Mouse (Mus musculus): ENCODE data around the gene Uox. TPM values are rescaled to one million over a fixed set of nuclear protein-coding genes. Genes with fewer than 3 reads are reported as not detected.
A peak's percentile ranks its signal among the peaks of the same experiment; 100 is the strongest.

The Uox gene
- total and polyA plus RNA-seq, 2 experiments from 2014 or later: 0.16 to 0.20 TPM

GRCm38 (mm10) chr3:146632506-146632905 is 62.3 kb downstream of the Uox start:
- Histone ChIP-seq H3K27ac (no peak overlapping the region), H3K9me3 (ENCODE audit: low read length) (no peaks in the 10 kb centered on the region), H3K9ac (replicated peaks; ENCODE audit: low read length) (no peak overlapping the region), H3K4me2 (ENCODE audit: low read depth, low read length) (no peak overlapping the region), H3K27me3 (ENCODE audit: insufficient read depth, low read length) (no peaks in the 10 kb centered on the region), H3K4me3 (ENCODE audit: low read length) (no peak overlapping the region), H3K4me1 (ENCODE audit: insufficient read depth, low read length) (no peaks in the 10 kb centered on the region), H3K36me3 (ENCODE audit: insufficient read depth, low read length) (no peaks in the 10 kb centered on the region)
- ATAC-seq (no peak), DNase-seq (ENCODE audit: low spot score) (no peak)
- 94% methylated on average over 5 of the region's 5 CpGs for WGBS
- no peak for TF ChIP-seq CTCF (IDR thresholded peaks at IDR 0.05; ENCODE audit: low read depth)

- 31% methylated on average over 4 of the region's 4 CpGs for WGBS
- DNase-seq (ENCODE audit: low spot score) (peak; percentile 59), ATAC-seq (peak; percentile 63)
- no peaks in the 10 kb centered on the region for H3K4me1 ChIP-seq (ENCODE audit: insufficient read depth, low read length)
- no peak overlapping the region for H3K4me2 ChIP-seq (ENCODE audit: low read depth, low read length)
- 0 out of 2 replicates have a peak, but pooled peaks have one; percentile 4 for TF ChIP-seq CTCF (IDR thresholded peaks at IDR 0.05; ENCODE audit: low read depth)
- H3K9ac ChIP-seq (replicated peaks; ENCODE audit: low read length): no peak overlapping the region
- no peaks in the 10 kb centered on the region for H3K27me3 ChIP-seq (ENCODE audit: insufficient read depth, low read length)
- no peaks in the 10 kb centered on the region for H3K36me3 ChIP-seq (ENCODE audit: insufficient read depth, low read length)
- no peak overlapping the region for H3K27ac ChIP-seq
- no peak overlapping the region for H3K4me3 ChIP-seq (ENCODE audit: low read length)
- no peaks in the 10 kb centered on the region for H3K9me3 ChIP-seq (ENCODE audit: low read length)
Observed at GRCm38 (mm10) chr3:146641818-146642427, 71.7 kb downstream of the Uox start.

GRCm38 (mm10) chr3:146649311-146649894 is 79.2 kb downstream of the Uox start:
- Histone ChIP-seq H3K27ac (no peak overlapping the region), H3K4me2 (ENCODE audit: low read depth, low read length) (no peak overlapping the region), H3K36me3 (ENCODE audit: insufficient read depth, low read length) (no peaks in the 10 kb centered on the region), H3K4me1 (ENCODE audit: insufficient read depth, low read length) (no peaks in the 10 kb centered on the region), H3K9me3 (ENCODE audit: low read length) (no peaks in the 10 kb centered on the region), H3K4me3 (ENCODE audit: low read length) (no peak overlapping the region), H3K9ac (replicated peaks; ENCODE audit: low read length) (no peak overlapping the region), H3K27me3 (ENCODE audit: insufficient read depth, low read length) (no peaks in the 10 kb centered on the region)
- DNase-seq (ENCODE audit: low spot score): no peak
- ATAC-seq: no peak
- WGBS: 74% methylated on average over 10 of the region's 10 CpGs
- TF ChIP-seq CTCF (IDR thresholded peaks at IDR 0.05; ENCODE audit: low read depth): no peak

- no peak overlapping the region for H3K4me2 ChIP-seq (ENCODE audit: low read depth, low read length)
- ATAC-seq (no peak), DNase-seq (ENCODE audit: low spot score) (no peak)
- TF ChIP-seq CTCF (IDR thresholded peaks at IDR 0.05; ENCODE audit: low read depth): no peak
- no peaks in the 10 kb centered on the region for H3K4me1 ChIP-seq (ENCODE audit: insufficient read depth, low read length)
- no peak overlapping the region for H3K4me3 ChIP-seq (ENCODE audit: low read length)
- no peaks in the 10 kb centered on the region for H3K27me3 ChIP-seq (ENCODE audit: insufficient read depth, low read length)
- H3K27ac ChIP-seq: no peak overlapping the region
- no peaks in the 10 kb centered on the region for H3K36me3 ChIP-seq (ENCODE audit: insufficient read depth, low read length)
- H3K9ac ChIP-seq (replicated peaks; ENCODE audit: low read length): no peak overlapping the region
- 93% methylated on average over 10 of the region's 10 CpGs for WGBS
- no peaks in the 10 kb centered on the region for H3K9me3 ChIP-seq (ENCODE audit: low read length)
Observed at GRCm38 (mm10) chr3:146650716-146651115, 80.5 kb downstream of the Uox start.

- no peaks in the 10 kb centered on the region for H3K27me3 ChIP-seq (ENCODE audit: insufficient read depth, low read length)
- no peak within 1 kb of the TSS for H3K9ac ChIP-seq (replicated peaks; ENCODE audit: low read length)
- no peaks in the 10 kb centered on the region for H3K36me3 ChIP-seq (ENCODE audit: insufficient read depth, low read length)
- 94% methylated on average over 3 of the region's 3 CpGs for WGBS
- no peaks in the 10 kb centered on the region for H3K9me3 ChIP-seq (ENCODE audit: low read length)
- no peaks in the 10 kb centered on the region for H3K4me1 ChIP-seq (ENCODE audit: insufficient read depth, low read length)
- ATAC-seq: no peak
- H3K4me3 ChIP-seq (ENCODE audit: low read length): no peak within 1 kb of the TSS
- DNase-seq (ENCODE audit: low spot score): no peak
- no peak within 1 kb of the TSS for H3K27ac ChIP-seq
- TF ChIP-seq CTCF (IDR thresholded peaks at IDR 0.05; ENCODE audit: low read depth): no peak
- H3K4me2 ChIP-seq (ENCODE audit: low read depth, low read length): no peak within 1 kb of the TSS
Observed at GRCm38 (mm10) chr3:146651217-146651616, 81.0 kb downstream of the Uox start, which contains the start of gene 4930503B20Rik. Gene 4930503B20Rik, minus strand, starts transcription at chr3:146651317.

- no peak for TF ChIP-seq CTCF (IDR thresholded peaks at IDR 0.05; ENCODE audit: low read depth)
- no peaks in the 10 kb centered on the region for H3K9me3 ChIP-seq (ENCODE audit: low read length)
- 83% methylated on average over 5 of the region's 5 CpGs for WGBS
- ATAC-seq (no peak), DNase-seq (ENCODE audit: low spot score) (no peak)
- H3K9ac ChIP-seq (replicated peaks; ENCODE audit: low read length): no peak overlapping the region
- no peak overlapping the region for H3K27ac ChIP-seq
- no peaks in the 10 kb centered on the region for H3K4me1 ChIP-seq (ENCODE audit: insufficient read depth, low read length)
- no peak overlapping the region for H3K4me3 ChIP-seq (ENCODE audit: low read length)
- H3K36me3 ChIP-seq (ENCODE audit: insufficient read depth, low read length): no peaks in the 10 kb centered on the region
- no peaks in the 10 kb centered on the region for H3K27me3 ChIP-seq (ENCODE audit: insufficient read depth, low read length)
- H3K4me2 ChIP-seq (ENCODE audit: low read depth, low read length): no peak overlapping the region
Observed at GRCm38 (mm10) chr3:146652431-146652830, 82.2 kb downstream of the Uox start.

GRCm38 (mm10) chr3:146653692-146654091 is 83.5 kb downstream of the Uox start:
- 52% methylated on average over 6 of the region's 6 CpGs for WGBS
- no peak for TF ChIP-seq CTCF (IDR thresholded peaks at IDR 0.05; ENCODE audit: low read depth)
- Histone ChIP-seq H3K9me3 (ENCODE audit: low read length) (no peaks in the 10 kb centered on the region), H3K4me1 (ENCODE audit: insufficient read depth, low read length) (no peaks in the 10 kb centered on the region), H3K27ac (no peak overlapping the region), H3K4me2 (ENCODE audit: low read depth, low read length) (no peak overlapping the region), H3K27me3 (ENCODE audit: insufficient read depth, low read length) (no peaks in the 10 kb centered on the region), H3K4me3 (ENCODE audit: low read length) (no peak overlapping the region), H3K36me3 (ENCODE audit: insufficient read depth, low read length) (no peaks in the 10 kb centered on the region), H3K9ac (replicated peaks; ENCODE audit: low read length) (no peak overlapping the region)
- DNase-seq (ENCODE audit: low spot score) (no peak), ATAC-seq (no peak)
